Mouse (Mus musculus): ENCODE measurements around the gene Ccdc137. TPM values are rescaled to one million over a fixed set of nuclear protein-coding genes. Genes with fewer than 3 reads are reported as not detected.

The Ccdc137 gene
- polyA plus RNA-seq, 1 experiment from 2014 or later = 25.0 TPM

DNA sequence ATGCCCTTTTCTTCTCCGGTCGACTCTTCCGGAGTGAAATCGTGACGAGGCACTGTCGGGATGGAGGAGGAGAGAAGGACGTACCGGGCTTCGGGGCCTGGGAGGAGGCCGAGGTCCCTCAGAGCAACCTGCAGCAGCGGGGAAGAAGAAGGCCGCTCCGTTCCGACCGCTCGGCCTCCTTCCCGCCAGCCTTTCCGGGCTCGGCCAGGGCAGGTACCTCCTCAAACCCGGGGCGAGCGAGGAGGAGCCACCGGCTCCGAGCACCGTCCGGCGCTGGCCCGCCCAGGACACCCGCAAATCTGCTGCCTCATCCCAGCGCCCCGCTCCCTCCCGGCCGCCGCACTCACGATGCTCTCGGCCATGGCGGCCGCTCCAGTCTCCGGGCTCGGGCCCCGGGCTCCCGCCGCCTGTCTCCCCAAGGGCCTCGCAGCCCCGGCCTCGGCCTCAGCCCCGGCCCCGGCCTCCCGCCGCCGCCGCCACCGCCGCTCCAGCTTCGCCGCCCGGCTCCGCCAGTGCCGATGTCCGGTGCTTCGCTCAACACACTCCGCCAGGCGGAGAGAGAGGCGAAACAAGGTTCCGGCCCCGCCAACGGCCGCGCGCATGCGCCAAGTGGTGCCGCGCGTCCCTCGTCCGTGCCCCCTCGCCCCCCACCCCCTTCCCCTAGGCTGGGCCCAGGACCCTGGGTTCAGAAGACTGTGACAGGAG is 20.6 kb upstream of the Ccdc137 start, which contains the start of gene Nploc4:
Gene Nploc4, minus strand, starts transcription at position 557 of the 705 bp plus-strand sequence.
- peak within 1 kb of the TSS; percentile 90 for H3K4me2 ChIP-seq (replicated peaks; ENCODE audit: low read depth, low read length)
- H3K4me1 ChIP-seq (replicated peaks; ENCODE audit: control insufficient read depth, insufficient read depth, low read length) = peaks cover 7% of the 10 kb centered on the region
- H3K36me3 ChIP-seq (ENCODE audit: control insufficient read depth, insufficient read depth, low read length) = peaks cover 4% of the 10 kb centered on the region; the same call in 1 of the 2 replicates
- H3K27ac ChIP-seq (ENCODE audit: low read depth, low read length) = peak within 1 kb of the TSS; percentile 63
- H3K27me3 ChIP-seq (ENCODE audit: control insufficient read depth, insufficient read depth, low read length) = no peaks in the 10 kb centered on the region
- no peaks in the 10 kb centered on the region for H3K9me3 ChIP-seq (ENCODE audit: control insufficient read depth, low read length)
- under 1% methylated on average over 74 of the region's 77 CpGs for WGBS
- DNase-seq (ENCODE audit: low spot score) (peak; percentile 95), ATAC-seq (ENCODE audit: low FRiP score) (peak; percentile 87)
- H3K4me3 ChIP-seq (ENCODE audit: low read depth, low read length) = peak within 1 kb of the TSS; percentile 94
- H3K9ac ChIP-seq (ENCODE audit: low read depth, low read length) = peak within 1 kb of the TSS; percentile 98

- peak overlapping the region; percentile 98; the same call in 1 of the 2 replicates for H3K9ac ChIP-seq (ENCODE audit: low read depth, low read length)
Observed at GRCm38 (mm10) chr11:120437857-120438385, 20.0 kb upstream of the Ccdc137 start.

GRCm38 (mm10) chr11:120442344-120442743 is 15.6 kb upstream of the Ccdc137 start, which contains the start of gene Tspan10:
Tspan10 (plus strand) TSS chr11:120442644.
- Histone ChIP-seq H3K9ac (ENCODE audit: low read depth, low read length) (0 out of 2 replicates have a peak within 1 kb of the TSS, but pooled peaks have one; percentile 16), H3K27ac (ENCODE audit: low read depth, low read length) (no peak within 1 kb of the TSS), H3K27me3 (ENCODE audit: control insufficient read depth, insufficient read depth, low read length) (no peaks in the 10 kb centered on the region), H3K4me3 (ENCODE audit: low read depth, low read length) (no peak within 1 kb of the TSS), H3K9me3 (ENCODE audit: control insufficient read depth, low read length) (no peaks in the 10 kb centered on the region), H3K4me1 (replicated peaks; ENCODE audit: control insufficient read depth, insufficient read depth, low read length) (no peaks in the 10 kb centered on the region), H3K4me2 (replicated peaks; ENCODE audit: low read depth, low read length) (no peak within 1 kb of the TSS), H3K36me3 (ENCODE audit: control insufficient read depth, insufficient read depth, low read length) (no peaks in the 10 kb centered on the region)
- DNase-seq (ENCODE audit: low spot score) (no peak), ATAC-seq (ENCODE audit: low FRiP score) (no peak)
- 93% methylated on average over 3 of the region's 3 CpGs for WGBS

More at GRCm38 (mm10) chr11:120437857-120438385, 20.0 kb upstream of the Ccdc137 start:
- no peak for ATAC-seq (ENCODE audit: low FRiP score)
- no peaks in the 10 kb centered on the region for H3K9me3 ChIP-seq (ENCODE audit: control insufficient read depth, low read length)
- H3K36me3 ChIP-seq (ENCODE audit: control insufficient read depth, insufficient read depth, low read length) = no peaks in the 10 kb centered on the region; the same call in 1 of the 2 replicates
- no peak for DNase-seq (ENCODE audit: low spot score)
- H3K4me1 ChIP-seq (replicated peaks; ENCODE audit: control insufficient read depth, insufficient read depth, low read length) = peaks cover 7% of the 10 kb centered on the region
- H3K4me2 ChIP-seq (replicated peaks; ENCODE audit: low read depth, low read length) = peak overlapping the region; percentile 90; the same call in 1 of the 2 replicates
- H3K27ac ChIP-seq (ENCODE audit: low read depth, low read length) = no peak overlapping the region
- WGBS = 31% methylated on average over 12 of the region's 12 CpGs
- H3K27me3 ChIP-seq (ENCODE audit: control insufficient read depth, insufficient read depth, low read length) = no peaks in the 10 kb centered on the region
- H3K4me3 ChIP-seq (ENCODE audit: low read depth, low read length) = peak overlapping the region; percentile 94

DNA sequence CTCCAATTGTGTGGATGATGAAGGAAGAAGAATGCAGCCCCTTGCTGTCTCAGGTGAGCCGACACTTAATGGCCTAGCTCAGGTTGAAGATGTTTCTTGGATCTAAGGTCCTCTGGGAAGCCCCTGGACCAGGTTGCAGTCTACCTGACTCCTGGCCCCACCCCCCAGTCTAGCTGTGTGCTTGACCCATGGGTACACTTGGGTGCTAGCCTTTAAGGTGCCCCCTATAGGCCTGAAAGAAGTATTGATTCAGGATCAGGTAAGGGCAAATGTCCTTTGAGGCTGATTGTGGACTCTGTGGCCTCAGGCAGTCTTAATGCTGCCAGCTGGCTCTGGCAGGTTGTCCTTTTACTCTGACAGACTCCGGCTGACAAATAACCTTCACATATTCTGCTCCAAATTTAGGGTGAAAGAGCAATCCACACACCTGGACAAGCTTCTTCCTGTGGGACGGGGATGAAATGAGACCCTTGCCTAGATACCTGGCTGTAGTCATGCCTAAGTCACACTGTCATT is 15.1 kb upstream of the Ccdc137 start:
- H3K27ac ChIP-seq (ENCODE audit: low read depth, low read length) = no peak overlapping the region
- DNase-seq (ENCODE audit: low spot score) (no peak), ATAC-seq (ENCODE audit: low FRiP score) (no peak)
- H3K36me3 ChIP-seq (ENCODE audit: control insufficient read depth, insufficient read depth, low read length) = no peaks in the 10 kb centered on the region
- H3K4me2 ChIP-seq (replicated peaks; ENCODE audit: low read depth, low read length) = no peak overlapping the region
- no peaks in the 10 kb centered on the region for H3K27me3 ChIP-seq (ENCODE audit: control insufficient read depth, insufficient read depth, low read length)
- no peak overlapping the region for H3K4me3 ChIP-seq (ENCODE audit: low read depth, low read length)
- no peaks in the 10 kb centered on the region for H3K4me1 ChIP-seq (replicated peaks; ENCODE audit: control insufficient read depth, insufficient read depth, low read length)
- WGBS = 89% methylated on average over 3 of the region's 3 CpGs
- no peak overlapping the region for H3K9ac ChIP-seq (ENCODE audit: low read depth, low read length)
- no peaks in the 10 kb centered on the region for H3K9me3 ChIP-seq (ENCODE audit: control insufficient read depth, low read length)

GRCm38 (mm10) chr11:120444106-120444505 is 13.8 kb upstream of the Ccdc137 start:
- ATAC-seq (ENCODE audit: low FRiP score) = no peak
- 69% methylated on average over 6 of the region's 6 CpGs for WGBS

GRCm38 (mm10) chr11:120445475-120445874 is 12.4 kb upstream of the Ccdc137 start:
- 88% methylated on average over 3 of the region's 3 CpGs for WGBS
- Histone ChIP-seq H3K4me1 (replicated peaks; ENCODE audit: control insufficient read depth, insufficient read depth, low read length) (no peaks in the 10 kb centered on the region), H3K9ac (ENCODE audit: low read depth, low read length) (no peak overlapping the region), H3K36me3 (ENCODE audit: control insufficient read depth, insufficient read depth, low read length) (no peaks in the 10 kb centered on the region), H3K27me3 (ENCODE audit: control insufficient read depth, insufficient read depth, low read length) (no peaks in the 10 kb centered on the region), H3K4me3 (ENCODE audit: low read depth, low read length) (no peak overlapping the region), H3K27ac (ENCODE audit: low read depth, low read length) (no peak overlapping the region), H3K4me2 (replicated peaks; ENCODE audit: low read depth, low read length) (no peak overlapping the region), H3K9me3 (ENCODE audit: control insufficient read depth, low read length) (no peaks in the 10 kb centered on the region)
- ATAC-seq (ENCODE audit: low FRiP score) (no peak), DNase-seq (ENCODE audit: low spot score) (no peak)

More at GRCm38 (mm10) chr11:120444106-120444505, 13.8 kb upstream of the Ccdc137 start:
- Histone ChIP-seq H3K9me3 (ENCODE audit: control insufficient read depth, low read length) (no peaks in the 10 kb centered on the region), H3K4me2 (replicated peaks; ENCODE audit: low read depth, low read length) (no peak overlapping the region), H3K9ac (ENCODE audit: low read depth, low read length) (no peak overlapping the region), H3K36me3 (ENCODE audit: control insufficient read depth, insufficient read depth, low read length) (no peaks in the 10 kb centered on the region), H3K27me3 (ENCODE audit: control insufficient read depth, insufficient read depth, low read length) (no peaks in the 10 kb centered on the region), H3K4me1 (replicated peaks; ENCODE audit: control insufficient read depth, insufficient read depth, low read length) (no peaks in the 10 kb centered on the region), H3K27ac (ENCODE audit: low read depth, low read length) (no peak overlapping the region), H3K4me3 (ENCODE audit: low read depth, low read length) (no peak overlapping the region)
- no peak for DNase-seq (ENCODE audit: low spot score)

- no peaks in the 10 kb centered on the region for H3K4me1 ChIP-seq (replicated peaks; ENCODE audit: control insufficient read depth, insufficient read depth, low read length)
- no peak overlapping the region for H3K9ac ChIP-seq (ENCODE audit: low read depth, low read length)
- no peak overlapping the region for H3K4me2 ChIP-seq (replicated peaks; ENCODE audit: low read depth, low read length)
- H3K27ac ChIP-seq (ENCODE audit: low read depth, low read length) = no peak overlapping the region
- no peaks in the 10 kb centered on the region for H3K27me3 ChIP-seq (ENCODE audit: control insufficient read depth, insufficient read depth, low read length)
- H3K9me3 ChIP-seq (ENCODE audit: control insufficient read depth, low read length) = no peaks in the 10 kb centered on the region
- DNase-seq (ENCODE audit: low spot score) (no peak), ATAC-seq (ENCODE audit: low FRiP score) (no peak)
- H3K4me3 ChIP-seq (ENCODE audit: low read depth, low read length) = no peak overlapping the region
- WGBS = 73% methylated on average over 7 of the region's 7 CpGs
- H3K36me3 ChIP-seq (ENCODE audit: control insufficient read depth, insufficient read depth, low read length) = no peaks in the 10 kb centered on the region
Observed at GRCm38 (mm10) chr11:120447179-120447578, 10.7 kb upstream of the Ccdc137 start.

- Histone ChIP-seq H3K27me3 (ENCODE audit: control insufficient read depth, insufficient read depth, low read length) (no peaks in the 10 kb centered on the region), H3K4me1 (replicated peaks; ENCODE audit: control insufficient read depth, insufficient read depth, low read length) (no peaks in the 10 kb centered on the region; the same call in 1 of the 2 replicates), H3K27ac (ENCODE audit: low read depth, low read length) (no peak overlapping the region), H3K4me3 (ENCODE audit: low read depth, low read length) (no peak overlapping the region), H3K9me3 (ENCODE audit: control insufficient read depth, low read length) (no peaks in the 10 kb centered on the region), H3K4me2 (replicated peaks; ENCODE audit: low read depth, low read length) (no peak overlapping the region), H3K36me3 (ENCODE audit: control insufficient read depth, insufficient read depth, low read length) (no peaks in the 10 kb centered on the region), H3K9ac (ENCODE audit: low read depth, low read length) (no peak overlapping the region)
- WGBS = 68% methylated on average over 3 of the region's 3 CpGs
- ATAC-seq (ENCODE audit: low FRiP score) = no peak
- no peak for DNase-seq (ENCODE audit: low spot score)
Observed at GRCm38 (mm10) chr11:120452246-120452645, 5.7 kb upstream of the Ccdc137 start.

All from hindbrain, embryonic 11.5 days (tissue).